Mouse (Mus musculus) heart, embryonic 11.5 days (tissue): ENCODE results near the gene Dnajc30. TPM values are rescaled to one million over a fixed set of nuclear protein-coding genes. Genes with fewer than 3 reads are reported as not detected.

ENCODE experiments used
- ATAC-seq: fragments of 200-750 bp; cut with Nextera tagmentation; replicated peaks from 2 replicates; pipeline ENCODE4 v1.8.0; 2017; ENCODE audit warnings: moderate library complexity; ENCODE audit not compliant: insufficient number of reproducible peaks, low FRiP score, low TSS enrichment
- H3K27ac ChIP-seq: fragments of 300-500 bp; sonication (generic); 2 replicates; pipeline ENCODE4 v1.5.1; 2014; ENCODE audit warnings: mild to moderate bottlenecking, low read depth, low read length
- H3K27me3 ChIP-seq: fragments of 300-500 bp; sonication (generic); 2 replicates; pipeline ENCODE4 v1.6.1; 2014; ENCODE audit warnings: mild to moderate bottlenecking, low read length, mixed read lengths; ENCODE audit not compliant: control insufficient read depth, insufficient read depth
- H3K36me3 ChIP-seq: fragments of 300-500 bp; sonication (generic); 2 replicates; pipeline ENCODE4 v1.6.1; 2014; ENCODE audit warnings: mild to moderate bottlenecking, low read length, moderate library complexity, mixed read lengths; ENCODE audit not compliant: control insufficient read depth, insufficient read depth
- H3K4me1 ChIP-seq: fragments of 300-500 bp; sonication (generic); 2 replicates; pipeline ENCODE4 v1.6.1; 2014; ENCODE audit warnings: low read length; ENCODE audit not compliant: control insufficient read depth, insufficient read depth
- H3K4me2 ChIP-seq: fragments of 300-500 bp; sonication (generic); 2 replicates; pipeline ENCODE4 v1.6.1; 2014; ENCODE audit warnings: mild to moderate bottlenecking, moderate library complexity
- H3K4me3 ChIP-seq: fragments of 300-500 bp; sonication (generic); 2 replicates; pipeline ENCODE4 v1.5.1; 2014; ENCODE audit warnings: low read depth, low read length
- H3K9ac ChIP-seq: fragments of 300-500 bp; sonication (generic); 2 replicates; pipeline ENCODE4 v1.6.1; 2014; ENCODE audit warnings: mild to moderate bottlenecking, low read depth, low read length, moderate library complexity
- H3K9me3 ChIP-seq: fragments of 300-500 bp; sonication (generic); replicated peaks from 2 replicates; pipeline ENCODE4 v1.6.1; 2016; ENCODE audit warnings: low read length; ENCODE audit not compliant: control insufficient read depth
- WGBS: fragments of 180-500 bp; shearing (Covaris S2); extraction: QIAGEN DNeasy Blood & Tissue Kit; methylation state at CpG from one replicate; pipeline ENCODE4 v1.1.7; 2014; ENCODE audit not compliant: insufficient replicate concordance; 5-methylcytosine and 5-hydroxymethylcytosine counted together
- polyA plus RNA-seq: library from polyadenylated mRNA; unstranded; fragments of >200 nt; fragmentation: Nextera tagmentation; extraction: Ambion mirVana; gene quantifications from 2 replicates; pipeline ENCODE4 v1.2.1, GENCODE M21; 2014

The Dnajc30 gene
- polyA plus RNA-seq, 1 experiment from 2014 or later: 30.9 TPM

DNA sequence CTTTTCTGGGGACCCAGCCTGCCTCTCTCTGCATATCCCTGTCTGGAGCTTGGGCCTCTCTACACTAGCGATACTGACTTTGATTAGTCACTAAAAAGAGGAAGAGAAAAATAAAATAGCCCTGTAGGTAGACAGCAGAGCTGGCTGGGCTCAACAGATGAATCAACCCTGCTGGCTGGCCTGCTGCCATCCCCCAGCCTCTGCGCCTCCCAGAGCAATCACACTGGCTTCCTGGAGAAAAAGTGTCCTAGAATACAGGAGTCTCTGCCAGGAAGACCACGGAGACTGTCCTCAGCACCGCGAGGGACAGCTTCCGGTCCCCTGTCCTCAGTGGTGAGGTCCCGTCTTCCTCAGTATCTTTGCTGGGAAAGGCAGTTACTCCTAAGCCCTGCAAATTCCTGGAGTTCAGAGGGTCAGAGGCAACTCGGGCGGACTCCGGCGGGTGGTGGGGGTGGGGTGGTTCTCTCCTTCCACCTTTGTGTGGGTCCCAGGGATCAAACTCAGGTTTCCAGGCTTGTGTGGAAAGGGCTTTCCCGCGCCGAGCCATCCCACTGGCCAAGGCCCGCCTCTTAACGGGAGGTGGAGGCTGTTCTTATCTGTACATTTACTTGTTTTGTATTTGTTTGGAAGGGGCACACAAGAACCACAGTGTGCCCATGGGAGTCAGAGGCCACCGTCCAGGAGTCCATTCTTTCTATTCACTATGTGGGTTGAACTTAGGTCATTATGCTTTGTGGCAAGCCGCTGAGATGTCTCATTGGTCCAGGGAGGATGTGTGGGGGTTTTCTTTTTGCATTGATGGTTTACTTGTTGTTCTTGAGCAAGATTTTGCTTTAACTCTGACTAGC is 34.8 kb upstream of the Dnajc30 start:
- H3K9me3 ChIP-seq: no peaks in the 10 kb centered on the region
- H3K4me3 ChIP-seq: no peak overlapping the region
- H3K4me2 ChIP-seq: peak overlapping the region; percentile 43
- H3K4me1 ChIP-seq: peaks cover 21% of the 10 kb centered on the region
- H3K36me3 ChIP-seq: no peaks in the 10 kb centered on the region
- 0 out of 2 replicates have a peak overlapping the region, but pooled peaks have one; percentile 36 for H3K9ac ChIP-seq
- no peaks in the 10 kb centered on the region for H3K27me3 ChIP-seq
- WGBS: 48% methylated on average over 18 of the region's 18 CpGs
- ATAC-seq: no peak
- H3K27ac ChIP-seq: no peak overlapping the region; the same call in 1 of the 2 replicates

DNA sequence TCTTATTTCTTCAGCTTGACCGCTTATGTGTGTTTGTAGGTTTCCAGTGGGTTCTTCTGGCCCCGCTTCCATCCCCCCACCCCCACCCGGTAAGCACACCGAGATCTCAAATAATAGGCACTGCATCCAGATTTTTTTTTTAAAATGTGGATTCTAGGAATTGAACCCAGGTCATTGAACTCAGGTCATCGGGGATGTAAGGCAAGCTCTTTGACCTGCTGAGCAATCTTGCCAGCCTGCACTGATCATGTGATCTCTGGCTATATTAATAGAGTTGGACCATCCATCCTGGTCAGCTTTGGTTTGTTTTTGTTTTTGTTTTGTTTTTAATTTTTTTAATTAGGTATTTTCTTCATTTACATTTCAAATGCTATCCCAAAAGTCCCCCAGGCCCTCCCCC is 31.4 kb upstream of the Dnajc30 start:
- Histone ChIP-seq H3K36me3 (no peaks in the 10 kb centered on the region), H3K4me1 (peaks cover 12% of the 10 kb centered on the region), H3K9me3 (no peaks in the 10 kb centered on the region), H3K9ac (no peak overlapping the region), H3K27me3 (no peaks in the 10 kb centered on the region), H3K27ac (no peak overlapping the region), H3K4me2 (no peak overlapping the region), H3K4me3 (no peak overlapping the region)
- 85% methylated on average over 5 of the region's 5 CpGs for WGBS
- ATAC-seq: no peak

GRCm38 (mm10) chr5:135034593-135034992 is 29.4 kb upstream of the Dnajc30 start:
- H3K4me1 ChIP-seq: peaks cover 5% of the 10 kb centered on the region
- no peak overlapping the region for H3K4me2 ChIP-seq
- no peak overlapping the region for H3K4me3 ChIP-seq

DNA sequence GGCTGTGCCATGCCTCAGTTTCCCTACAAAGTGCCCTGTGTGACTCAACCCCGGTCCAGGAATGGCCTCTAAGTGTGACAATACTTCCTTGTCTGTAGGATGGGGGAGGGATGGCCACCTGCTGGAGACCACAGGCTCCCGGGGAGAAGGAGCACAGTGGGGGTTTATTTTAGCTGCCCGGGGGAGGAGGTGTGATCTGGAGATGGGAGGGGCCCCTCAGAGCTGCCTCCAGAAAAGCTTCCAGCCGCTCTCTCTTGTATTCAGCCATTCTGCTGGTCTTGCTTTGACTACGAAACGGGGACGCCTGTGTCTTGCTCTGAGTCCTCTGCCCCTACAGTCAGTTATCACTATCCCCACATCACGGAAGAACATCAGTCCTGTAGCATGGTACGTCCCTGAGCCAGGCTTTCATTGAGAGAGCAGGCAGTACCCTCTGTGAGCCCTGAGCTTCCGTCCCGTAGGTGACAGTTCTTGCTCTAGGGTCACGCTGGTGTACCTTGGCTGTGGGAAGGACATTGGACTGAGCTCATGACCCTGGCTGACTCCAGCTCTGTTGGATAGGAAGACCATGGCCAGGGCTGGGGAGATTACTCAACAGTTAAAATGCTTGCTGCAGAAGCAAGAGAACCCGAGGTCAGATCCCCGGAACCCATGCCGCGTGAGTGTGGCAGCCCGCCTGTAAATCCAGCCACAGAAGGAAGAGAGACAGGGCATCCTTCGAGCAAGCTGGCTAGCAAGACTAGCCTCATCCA is 28.2 kb upstream of the Dnajc30 start:
- no peak for ATAC-seq
- no peak overlapping the region for H3K27ac ChIP-seq
- H3K4me3 ChIP-seq: no peak overlapping the region
- peaks cover 17% of the 10 kb centered on the region for H3K4me1 ChIP-seq
- WGBS: 51% methylated on average over 18 of the region's 18 CpGs
- H3K4me2 ChIP-seq: no peak overlapping the region
- H3K9ac ChIP-seq: no peak overlapping the region
- H3K9me3 ChIP-seq: no peaks in the 10 kb centered on the region
- no peaks in the 10 kb centered on the region for H3K27me3 ChIP-seq
- no peaks in the 10 kb centered on the region for H3K36me3 ChIP-seq

More at GRCm38 (mm10) chr5:135034593-135034992, 29.4 kb upstream of the Dnajc30 start:
- 97% methylated on average over 2 of the region's 2 CpGs for WGBS
- ATAC-seq: no peak
- H3K9me3 ChIP-seq: no peaks in the 10 kb centered on the region
- H3K27ac ChIP-seq: no peak overlapping the region
- no peaks in the 10 kb centered on the region for H3K27me3 ChIP-seq
- H3K36me3 ChIP-seq: no peaks in the 10 kb centered on the region
- H3K9ac ChIP-seq: no peak overlapping the region

DNA sequence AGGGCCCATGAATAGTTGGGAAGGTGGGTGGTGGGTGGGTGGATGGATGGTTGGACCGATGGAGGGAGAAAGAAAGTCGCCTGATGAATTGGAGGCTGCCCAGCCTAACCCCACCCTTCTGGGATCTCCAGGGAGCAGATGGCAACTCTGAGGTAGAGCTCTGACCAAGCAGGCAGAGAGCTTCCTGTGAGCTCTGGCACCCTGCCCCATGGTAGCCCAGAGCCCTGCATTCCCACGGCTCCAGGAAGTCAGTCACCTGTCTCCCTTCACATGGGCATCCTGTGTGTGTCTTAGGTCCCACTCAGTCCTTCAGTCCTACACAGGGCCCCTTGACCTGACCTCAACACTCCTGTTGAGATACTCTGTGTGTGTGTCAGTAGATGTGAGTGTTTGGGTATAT is 26.1 kb upstream of the Dnajc30 start:
- no peak for ATAC-seq
- H3K9ac ChIP-seq: no peak overlapping the region
- 78% methylated on average over 3 of the region's 3 CpGs for WGBS

GRCm38 (mm10) chr5:135039541-135039940 is 24.5 kb upstream of the Dnajc30 start:
- Histone ChIP-seq H3K4me3 (no peak overlapping the region), H3K4me1 (peaks cover 19% of the 10 kb centered on the region), H3K9ac (no peak overlapping the region), H3K9me3 (no peaks in the 10 kb centered on the region), H3K27ac (no peak overlapping the region), H3K36me3 (no peaks in the 10 kb centered on the region; the same call in none of the 2 replicates), H3K4me2 (no peak overlapping the region), H3K27me3 (no peaks in the 10 kb centered on the region)
- ATAC-seq: no peak
- WGBS: 77% methylated on average over 9 of the region's 9 CpGs

More for the DNA sequence above, 26.1 kb upstream of the Dnajc30 start:
- Histone ChIP-seq H3K9me3 (no peaks in the 10 kb centered on the region), H3K4me3 (no peak overlapping the region), H3K36me3 (no peaks in the 10 kb centered on the region; the same call in none of the 2 replicates), H3K27me3 (no peaks in the 10 kb centered on the region), H3K27ac (no peak overlapping the region), H3K4me1 (peaks cover 19% of the 10 kb centered on the region), H3K4me2 (no peak overlapping the region)

DNA sequence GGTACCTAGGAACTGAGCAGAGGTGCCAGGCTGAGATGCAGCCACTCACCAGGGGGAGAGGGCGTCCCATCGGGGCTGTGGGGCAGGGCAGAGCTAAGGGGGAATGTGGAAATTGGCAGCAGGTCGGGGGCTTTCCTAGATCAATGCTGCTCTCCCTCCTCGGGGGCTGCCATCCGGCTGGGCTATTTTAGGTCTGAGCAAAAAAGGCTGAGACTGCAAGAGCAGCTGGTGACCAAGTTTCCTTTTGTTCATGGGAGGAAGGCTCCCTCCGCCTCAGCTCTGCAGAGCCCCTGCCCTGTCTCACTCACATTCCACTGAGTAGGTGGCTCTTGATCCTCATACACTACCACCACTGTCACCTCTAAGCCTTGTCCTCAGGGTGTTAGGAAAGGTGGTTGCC is 23.9 kb upstream of the Dnajc30 start:
- Histone ChIP-seq H3K9ac (no peak overlapping the region), H3K36me3 (peaks cover 4% of the 10 kb centered on the region), H3K27ac (no peak overlapping the region), H3K4me2 (no peak overlapping the region), H3K4me3 (no peak overlapping the region), H3K9me3 (no peaks in the 10 kb centered on the region), H3K4me1 (peaks cover 19% of the 10 kb centered on the region), H3K27me3 (no peaks in the 10 kb centered on the region)
- WGBS: 37% methylated on average over 6 of the region's 6 CpGs
- no peak for ATAC-seq

DNA sequence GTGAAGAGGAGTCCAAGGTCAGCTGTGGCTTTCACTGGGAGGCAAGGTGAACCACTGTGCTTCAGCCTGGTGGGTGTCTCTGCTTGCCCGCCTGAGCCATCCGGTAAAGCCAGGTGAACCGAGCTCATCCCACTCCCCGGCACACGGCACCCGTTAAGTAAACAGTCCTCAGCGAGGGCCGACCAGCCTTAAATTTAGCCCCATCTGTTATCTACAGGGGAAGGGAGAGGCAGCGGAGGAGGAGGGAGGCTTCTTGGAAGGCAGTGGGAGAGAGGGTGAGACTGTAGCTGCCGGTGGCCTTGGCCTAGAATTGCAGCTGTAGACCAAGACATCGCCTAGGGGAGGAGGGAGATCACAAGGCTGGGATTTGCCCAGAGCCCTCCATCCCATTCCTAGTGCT is 23.2 kb upstream of the Dnajc30 start:
- peaks cover 8% of the 10 kb centered on the region for H3K36me3 ChIP-seq
- H3K9ac ChIP-seq: no peak overlapping the region
- ATAC-seq: no peak

More for the DNA sequence above, 23.2 kb upstream of the Dnajc30 start:
- Histone ChIP-seq H3K4me1 (peaks cover 15% of the 10 kb centered on the region), H3K4me2 (no peak overlapping the region), H3K27ac (no peak overlapping the region), H3K27me3 (no peaks in the 10 kb centered on the region), H3K9me3 (no peaks in the 10 kb centered on the region), H3K4me3 (no peak overlapping the region)
- 35% methylated on average over 11 of the region's 11 CpGs for WGBS
